Mouse (Mus musculus): ENCODE results near the gene Hdac9. TPM values are rescaled to one million over a fixed set of nuclear protein-coding genes. Genes with fewer than 3 reads are reported as not detected.

Gene Hdac9
- polyA plus RNA-seq, 1 experiment, result 1.3 TPM

- TF ChIP-seq CTCF (conservative IDR thresholded peaks at IDR 0.05; ENCODE audit: insufficient read depth, insufficient read length, low read depth, low read length), result no peak
- TF ChIP-seq POLR2A (IDR thresholded peaks at IDR 0.05; ENCODE audit: low read depth, low read length), result no peak
- DNase-seq, result no peak
- Histone ChIP-seq H3K27ac (ENCODE audit: insufficient read depth, low read depth, low read length) (no peak overlapping the region), H3K36me3 (ENCODE audit: control insufficient read depth, insufficient read depth, low read length) (no peaks in the 10 kb centered on the region), H3K4me3 (ENCODE audit: insufficient read depth, low read depth, low read length) (no peak overlapping the region), H3K27me3 (replicated peaks; ENCODE audit: control insufficient read depth, insufficient read depth, low read length) (no peaks in the 10 kb centered on the region), H3K4me1 (ENCODE audit: control insufficient read depth, insufficient read depth, low read length) (no peaks in the 10 kb centered on the region)
- WGBS, result 51% methylated on average over 5 of the region's 5 CpGs
Observed at GRCm38 (mm10) chr12:34680576-34680975, 236.3 kb downstream of the Hdac9 start.

DNA sequence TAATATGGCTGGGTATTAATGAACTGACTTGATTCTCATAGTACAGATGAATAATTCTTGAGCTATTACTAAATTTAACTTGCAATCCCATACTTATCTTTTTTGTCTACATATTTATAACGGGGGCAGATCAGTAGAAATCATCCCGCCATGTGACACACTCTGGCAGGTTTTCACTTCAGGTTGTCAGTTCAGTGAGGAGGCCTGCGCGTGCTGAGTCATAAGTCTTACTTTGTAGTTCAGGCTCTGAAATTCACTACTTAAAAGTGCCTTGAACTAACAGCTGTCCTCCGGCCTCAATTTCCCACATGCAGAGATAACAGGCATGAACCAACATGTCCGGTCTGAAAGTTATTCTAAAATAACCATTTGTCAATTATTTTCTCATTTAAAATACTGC, 239.8 kb downstream of the Hdac9 start:
- 84% methylated on average over 6 of the region's 6 CpGs for WGBS

GRCm38 (mm10) chr12:34674235-34674634, 242.7 kb downstream of the Hdac9 start:
- no peak for DNase-seq
- Histone ChIP-seq H3K4me1 (ENCODE audit: control insufficient read depth, insufficient read depth, low read length) (no peaks in the 10 kb centered on the region), H3K27me3 (replicated peaks; ENCODE audit: control insufficient read depth, insufficient read depth, low read length) (no peaks in the 10 kb centered on the region), H3K27ac (ENCODE audit: insufficient read depth, low read depth, low read length) (no peak overlapping the region), H3K36me3 (ENCODE audit: control insufficient read depth, insufficient read depth, low read length) (no peaks in the 10 kb centered on the region), H3K4me3 (ENCODE audit: insufficient read depth, low read depth, low read length) (no peak overlapping the region)
- 63% methylated on average over 2 of the region's 2 CpGs for WGBS
- TF ChIP-seq POLR2A (IDR thresholded peaks at IDR 0.05; ENCODE audit: low read depth, low read length), result no peak
- no peak for TF ChIP-seq CTCF (conservative IDR thresholded peaks at IDR 0.05; ENCODE audit: insufficient read depth, insufficient read length, low read depth, low read length)

More for the DNA sequence above, 239.8 kb downstream of the Hdac9 start:
- Histone ChIP-seq H3K27ac (ENCODE audit: insufficient read depth, low read depth, low read length) (no peak overlapping the region), H3K27me3 (replicated peaks; ENCODE audit: control insufficient read depth, insufficient read depth, low read length) (no peaks in the 10 kb centered on the region), H3K4me3 (ENCODE audit: insufficient read depth, low read depth, low read length) (no peak overlapping the region), H3K4me1 (ENCODE audit: control insufficient read depth, insufficient read depth, low read length) (no peaks in the 10 kb centered on the region), H3K36me3 (ENCODE audit: control insufficient read depth, insufficient read depth, low read length) (no peaks in the 10 kb centered on the region)
- TF ChIP-seq POLR2A (IDR thresholded peaks at IDR 0.05; ENCODE audit: low read depth, low read length) (no peak), CTCF (conservative IDR thresholded peaks at IDR 0.05; ENCODE audit: insufficient read depth, insufficient read length, low read depth, low read length) (no peak)
- no peak for DNase-seq

GRCm38 (mm10) chr12:34673539-34673938, 243.4 kb downstream of the Hdac9 start:
- H3K4me1 ChIP-seq (ENCODE audit: control insufficient read depth, insufficient read depth, low read length), result no peaks in the 10 kb centered on the region
- H3K4me3 ChIP-seq (ENCODE audit: insufficient read depth, low read depth, low read length), result no peak overlapping the region
- no peak for DNase-seq
- H3K27me3 ChIP-seq (replicated peaks; ENCODE audit: control insufficient read depth, insufficient read depth, low read length), result no peaks in the 10 kb centered on the region
- WGBS, result 82% methylated on average over 4 of the region's 4 CpGs
- no peaks in the 10 kb centered on the region for H3K36me3 ChIP-seq (ENCODE audit: control insufficient read depth, insufficient read depth, low read length)
- no peak for TF ChIP-seq CTCF (conservative IDR thresholded peaks at IDR 0.05; ENCODE audit: insufficient read depth, insufficient read length, low read depth, low read length)
- no peak overlapping the region for H3K27ac ChIP-seq (ENCODE audit: insufficient read depth, low read depth, low read length)

DNA sequence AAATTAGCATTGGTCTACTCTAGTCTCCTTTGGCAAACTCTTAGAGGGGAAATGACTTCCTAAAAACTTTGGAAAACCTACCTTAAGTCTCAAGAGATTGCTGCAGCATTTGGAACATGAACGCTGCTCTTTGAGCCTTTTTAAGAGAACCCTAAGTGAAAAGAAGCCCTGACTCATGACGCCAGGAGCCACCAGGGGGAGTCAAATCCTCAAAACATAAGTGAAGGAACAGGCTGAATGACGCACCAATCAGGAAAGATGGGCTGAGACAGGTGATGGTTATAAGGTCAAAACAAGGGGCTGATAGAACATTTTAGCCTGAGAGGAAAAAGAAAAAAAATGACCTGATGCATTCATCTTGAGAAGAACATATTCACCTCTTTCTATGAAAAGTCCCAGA, 252.1 kb downstream of the Hdac9 start:
- Histone ChIP-seq H3K27me3 (replicated peaks; ENCODE audit: control insufficient read depth, insufficient read depth, low read length) (no peaks in the 10 kb centered on the region), H3K27ac (ENCODE audit: insufficient read depth, low read depth, low read length) (no peak overlapping the region), H3K36me3 (ENCODE audit: control insufficient read depth, insufficient read depth, low read length) (no peaks in the 10 kb centered on the region), H3K4me1 (ENCODE audit: control insufficient read depth, insufficient read depth, low read length) (no peaks in the 10 kb centered on the region), H3K4me3 (ENCODE audit: insufficient read depth, low read depth, low read length) (no peak overlapping the region)
- TF ChIP-seq CTCF (conservative IDR thresholded peaks at IDR 0.05; ENCODE audit: insufficient read depth, insufficient read length, low read depth, low read length), result peak; percentile 77
- TF ChIP-seq POLR2A (IDR thresholded peaks at IDR 0.05; ENCODE audit: low read depth, low read length), result no peak
- DNase-seq, result peak; percentile 79
- WGBS, result 6% methylated on average over 3 of the region's 3 CpGs

- no peak overlapping the region for H3K4me3 ChIP-seq (ENCODE audit: insufficient read depth, low read depth, low read length)
- no peak for DNase-seq
- TF ChIP-seq POLR2A (IDR thresholded peaks at IDR 0.05; ENCODE audit: low read depth, low read length), result no peak
- TF ChIP-seq CTCF (conservative IDR thresholded peaks at IDR 0.05; ENCODE audit: insufficient read depth, insufficient read length, low read depth, low read length), result no peak
Observed at GRCm38 (mm10) chr12:34661378-34661777, 255.5 kb downstream of the Hdac9 start.

GRCm38 (mm10) chr12:34660027-34660426, 256.9 kb downstream of the Hdac9 start:
- TF ChIP-seq CTCF (conservative IDR thresholded peaks at IDR 0.05; ENCODE audit: insufficient read depth, insufficient read length, low read depth, low read length), result no peak
- TF ChIP-seq POLR2A (IDR thresholded peaks at IDR 0.05; ENCODE audit: low read depth, low read length), result no peak

More at GRCm38 (mm10) chr12:34661378-34661777, 255.5 kb downstream of the Hdac9 start:
- no peaks in the 10 kb centered on the region for H3K36me3 ChIP-seq (ENCODE audit: control insufficient read depth, insufficient read depth, low read length)
- no peaks in the 10 kb centered on the region for H3K27me3 ChIP-seq (replicated peaks; ENCODE audit: control insufficient read depth, insufficient read depth, low read length)
- H3K27ac ChIP-seq (ENCODE audit: insufficient read depth, low read depth, low read length), result no peak overlapping the region
- no peaks in the 10 kb centered on the region for H3K4me1 ChIP-seq (ENCODE audit: control insufficient read depth, insufficient read depth, low read length)

DNA sequence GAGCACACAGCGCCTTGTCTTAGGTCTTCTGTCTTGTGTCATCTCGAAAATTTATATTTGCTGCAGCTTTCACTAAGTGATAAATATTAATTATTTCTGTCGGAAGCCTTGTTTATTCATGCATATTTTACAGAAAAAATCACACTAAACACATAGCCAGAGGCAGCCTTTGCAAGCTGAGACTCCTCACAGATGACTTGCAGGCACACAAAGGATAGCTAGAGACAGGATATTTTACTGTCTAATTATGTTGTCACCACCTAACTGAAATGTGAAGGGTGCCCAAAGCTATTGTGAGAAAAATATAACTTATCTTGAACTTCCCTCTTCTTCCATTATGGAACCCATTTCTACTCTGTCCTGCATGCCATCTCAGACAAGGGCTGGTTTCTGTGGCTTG, 258.3 kb downstream of the Hdac9 start:
- Histone ChIP-seq H3K4me1 (ENCODE audit: control insufficient read depth, insufficient read depth, low read length) (no peaks in the 10 kb centered on the region), H3K4me3 (ENCODE audit: insufficient read depth, low read depth, low read length) (no peak overlapping the region), H3K27me3 (replicated peaks; ENCODE audit: control insufficient read depth, insufficient read depth, low read length) (no peaks in the 10 kb centered on the region), H3K27ac (ENCODE audit: insufficient read depth, low read depth, low read length) (no peak overlapping the region), H3K36me3 (ENCODE audit: control insufficient read depth, insufficient read depth, low read length) (no peaks in the 10 kb centered on the region)
- TF ChIP-seq POLR2A (IDR thresholded peaks at IDR 0.05; ENCODE audit: low read depth, low read length), result no peak
- no peak for TF ChIP-seq CTCF (conservative IDR thresholded peaks at IDR 0.05; ENCODE audit: insufficient read depth, insufficient read length, low read depth, low read length)
- 61% methylated on average over 3 of the region's 3 CpGs for WGBS
- no peak for DNase-seq

More at GRCm38 (mm10) chr12:34660027-34660426, 256.9 kb downstream of the Hdac9 start:
- Histone ChIP-seq H3K4me3 (ENCODE audit: insufficient read depth, low read depth, low read length) (no peak overlapping the region), H3K27me3 (replicated peaks; ENCODE audit: control insufficient read depth, insufficient read depth, low read length) (no peaks in the 10 kb centered on the region), H3K27ac (ENCODE audit: insufficient read depth, low read depth, low read length) (no peak overlapping the region), H3K4me1 (ENCODE audit: control insufficient read depth, insufficient read depth, low read length) (no peaks in the 10 kb centered on the region), H3K36me3 (ENCODE audit: control insufficient read depth, insufficient read depth, low read length) (no peaks in the 10 kb centered on the region)
- 48% methylated on average over 5 of the region's 5 CpGs for WGBS
- DNase-seq, result no peak
